Comparison of ENCODE assay signal across 10 mouse cellular contexts in the genomic region with DNA sequence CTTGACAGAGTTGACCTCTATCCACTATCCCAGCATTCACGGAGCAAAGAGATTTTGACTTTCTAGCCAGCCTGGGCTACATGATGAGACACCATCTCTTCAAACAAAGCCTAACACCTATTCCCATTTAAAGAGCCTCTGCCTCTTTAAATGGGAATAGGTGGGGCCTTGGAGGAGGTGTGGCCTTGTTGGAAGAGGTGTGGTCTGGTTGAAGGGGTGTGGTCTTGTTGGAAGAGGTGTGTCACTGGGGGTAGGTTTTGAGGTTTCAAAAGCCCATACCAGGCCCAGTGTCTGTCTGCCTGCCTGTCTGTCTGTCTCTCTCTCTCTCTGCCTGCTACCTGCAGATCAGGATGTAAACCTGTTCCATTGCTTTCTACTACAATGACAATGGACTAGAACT. TPM values are rescaled to one million over a fixed set of nuclear protein-coding genes. Genes with fewer than 3 reads are reported as not detected.
A peak's percentile ranks its signal among the peaks of the same experiment; 100 is the strongest.
DNase-seq lines count a peak whose midpoint lies in the region; ATAC-seq lines count a peak whose summit lies in the region.
"Had no signal": no experiment of that assay in that cellular context is flagged by ENCODE, and none has a peak within 500 bp of the region (broad histone marks: within the 10 kb centered on the region; RNA-seq: fewer than 3 reads in every experiment).

No protein-coding gene starts in this region.

- H3K9me3 ChIP-seq in kidney, embryonic 14.5 days (ENCODE audit: control insufficient read depth, low read length) = no peaks in the 10 kb centered on the region
- H3K9me3 ChIP-seq: forebrain, embryonic 10.5 days; midbrain, embryonic 12.5 days had no signal

- DNase-seq in kidney, adult 18-20 months = no peak
- DNase-seq in CD4-positive helper T cell, adult 2 months (ENCODE audit: low read depth, low spot score) = peak; percentile 60
- DNase-seq in c-Kit-positive CD71-positive TER-119-positive erythroid progenitor cells, embryonic 14.5 days (ENCODE audit: low spot score) = peak; percentile 17
- DNase-seq in heart, postnatal 36 days = no peak
- no peak for DNase-seq in embryo, embryonic 11 days
- DNase-seq in ovary, postnatal 10 days (ENCODE audit: low spot score) = no peak

- H3K4me3 ChIP-seq in kidney, embryonic 14.5 days (ENCODE audit: low read length) = no peak overlapping the region
- H3K4me3 ChIP-seq: forebrain, embryonic 10.5 days; midbrain, embryonic 12.5 days had no signal

- H3K27ac ChIP-seq in kidney, embryonic 14.5 days (ENCODE audit: low read depth, low read length) = no peak overlapping the region
- H3K27ac ChIP-seq: forebrain, embryonic 10.5 days; midbrain, embryonic 12.5 days had no signal

- H3K4me1 ChIP-seq in kidney, embryonic 14.5 days (ENCODE audit: control insufficient read depth, insufficient read depth, low read length) = peaks cover 2% of the 10 kb centered on the region; the same call in 1 of the 2 replicates

- intact Hi-C loops in heart, postnatal 36 days (cut with DNase I) = loop anchor here (1.0 kb wide), 2 partner anchors 248 to 316 kb away; no protein-coding TSS in a partner anchor

- WGBS in kidney, embryonic 14.5 days = 59% methylated on average over 1 of the region's 1 CpGs

- H3K9ac ChIP-seq in kidney, embryonic 14.5 days (ENCODE audit: low read depth, low read length) = no peak overlapping the region
- H3K9ac ChIP-seq: midbrain, embryonic 12.5 days had no signal

- ATAC-seq in kidney, embryonic 14.5 days (ENCODE audit: low FRiP score, low TSS enrichment) = 0 out of 2 replicates have a peak, but pooled peaks have one; percentile 17
- peak; percentile 59 for ATAC-seq in megakaryocyte progenitor cell, adult 5-6 weeks (replicated peaks; ENCODE audit: poor library complexity)

- peaks cover 37% of the 10 kb centered on the region for H3K27me3 ChIP-seq in kidney, embryonic 14.5 days (ENCODE audit: control insufficient read depth, insufficient read depth, low read length)

- H3K36me3 ChIP-seq in kidney, embryonic 14.5 days (ENCODE audit: control insufficient read depth, insufficient read depth, low read length) = no peaks in the 10 kb centered on the region
- H3K36me3 ChIP-seq: forebrain, embryonic 10.5 days; midbrain, embryonic 12.5 days had no signal

- no peak overlapping the region for H3K4me2 ChIP-seq in kidney, embryonic 14.5 days (replicated peaks; ENCODE audit: low read depth, low read length)

RNA-seq across cellular contexts. Expression of a gene that starts 5.2 kb away (rescaled TPM):
- polyA plus RNA-seq in kidney, embryonic 14.5 days (2014; fragmentation: Nextera tagmentation; extraction: Ambion mirVana) = 0.99 and 1.3 TPM in 2 replicates
- not detected in 2 replicates for total RNA-seq in megakaryocyte progenitor cell, adult 5-6 weeks (2015)
- total RNA-seq in megakaryocyte progenitor cell, adult 5-6 weeks (2017) = not detected in 2 replicates
- under 1 TPM; 0.43 to 0.83 TPM for total RNA-seq in heart, postnatal 36 days (2021)
- polyA plus RNA-seq: forebrain, embryonic 10.5 days had no signal

RNA-seq across cellular contexts. Expression of a gene that starts 6.3 kb away (rescaled TPM):
- 9.1 and 11.6 TPM in 2 replicates for polyA plus RNA-seq in kidney, embryonic 14.5 days (2014; fragmentation: Nextera tagmentation; extraction: Ambion mirVana)
- total RNA-seq in megakaryocyte progenitor cell, adult 5-6 weeks (2015) = 5.6 and 8.3 TPM in 2 replicates
- 4.4 and 7.4 TPM in 2 replicates for total RNA-seq in megakaryocyte progenitor cell, adult 5-6 weeks (2017)
- 10 to 100 TPM; 15.9 to 18.0 TPM for total RNA-seq in heart, postnatal 36 days (2021)

Comparison
In these comparisons a context has a peak if more than half of its experiments do, and no peak if none do; other contexts are left out.
1. DNase-seq: peak in CD4-positive helper T cell, adult 2 months (single experiment) and c-Kit-positive CD71-positive TER-119-positive erythroid progenitor cells, embryonic 14.5 days (single experiment); none in kidney, adult 18-20 months (single experiment), heart, postnatal 36 days (0 of 2), embryo, embryonic 11 days (single experiment) and ovary, postnatal 10 days (single experiment).